Mouse (Mus musculus): ENCODE data around the gene Lztfl1. TPM values are rescaled to one million over a fixed set of nuclear protein-coding genes. Genes with fewer than 3 reads are reported as not detected.

The Lztfl1 gene
- total RNA-seq (2021) (10 to 100 TPM; 38.7 to 39.9 TPM), polyA plus RNA-seq (2012; rRNA removed) (5.6 and 12.5 TPM in 2 replicates)
- long read RNA-seq, full-length matches to known transcripts, result 35 of 43 reads
- long read RNA-seq, partial matches to known transcripts, result 5 of 43 reads
- long read RNA-seq, other reads (novel, unspliced or antisense), result 3 of 43 reads

DNA sequence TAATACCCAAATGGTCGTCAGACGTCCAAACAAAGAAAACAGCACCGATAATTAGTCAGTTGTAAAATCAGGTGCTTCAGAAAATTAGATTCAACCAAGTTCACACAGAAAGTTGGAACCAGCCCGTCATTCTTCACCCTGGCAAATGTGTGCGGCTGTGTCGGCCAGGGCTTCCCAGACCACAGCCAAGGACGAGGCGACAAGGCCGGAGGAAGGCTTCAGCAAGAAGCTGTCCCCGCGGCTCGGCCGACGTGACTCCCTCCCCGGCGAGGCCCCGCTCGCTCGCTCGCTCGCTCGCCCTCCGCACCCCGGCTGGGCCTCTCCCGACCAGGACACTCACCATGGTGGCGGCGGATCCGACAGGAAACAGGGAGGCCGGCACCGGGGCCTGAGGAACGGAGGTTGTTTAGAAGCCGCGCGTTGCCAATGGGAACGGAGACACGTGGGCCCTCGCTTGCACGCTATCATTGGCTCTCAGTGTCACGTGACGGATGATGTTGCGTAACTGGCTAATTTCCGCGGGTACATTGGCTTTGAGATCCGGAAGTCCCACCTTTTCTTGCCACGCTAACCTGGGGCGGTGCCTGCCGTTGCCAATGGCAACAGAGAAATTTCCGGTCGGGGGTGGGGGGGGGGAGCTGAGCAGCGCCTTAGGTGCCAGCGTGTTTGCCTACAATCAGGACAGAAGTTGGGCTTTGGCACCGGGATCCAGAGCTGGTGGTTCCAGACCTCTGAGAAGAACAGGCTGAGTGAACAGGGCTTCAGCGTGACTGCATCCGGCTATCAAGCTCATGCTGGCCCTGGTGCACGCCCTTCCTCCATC lies at the start of gene Lztfl1:
Lztfl1 (minus strand) TSS at position 512 of the 823 bp plus-strand sequence.
- peak; percentile 39; the same call in 1 of the 2 replicates for TF ChIP-seq POLR2A (IDR thresholded peaks at IDR 0.05; ENCODE audit: insufficient read depth, low read depth, low read length)
- TF ChIP-seq EP300 (IDR thresholded peaks at IDR 0.05; ENCODE audit: insufficient read depth, low read depth, low read length), result peak; percentile 78
- TF ChIP-seq CTCF (IDR thresholded peaks at IDR 0.05), result no peak
- intact Hi-C loops (cut with DNase I), result loop anchor here (2.0 kb wide), 1 partner anchor 133 kb away; the partner anchor contains the start of gene Fyco1
- under 1% methylated on average over 55 of the region's 55 CpGs for WGBS

DNA sequence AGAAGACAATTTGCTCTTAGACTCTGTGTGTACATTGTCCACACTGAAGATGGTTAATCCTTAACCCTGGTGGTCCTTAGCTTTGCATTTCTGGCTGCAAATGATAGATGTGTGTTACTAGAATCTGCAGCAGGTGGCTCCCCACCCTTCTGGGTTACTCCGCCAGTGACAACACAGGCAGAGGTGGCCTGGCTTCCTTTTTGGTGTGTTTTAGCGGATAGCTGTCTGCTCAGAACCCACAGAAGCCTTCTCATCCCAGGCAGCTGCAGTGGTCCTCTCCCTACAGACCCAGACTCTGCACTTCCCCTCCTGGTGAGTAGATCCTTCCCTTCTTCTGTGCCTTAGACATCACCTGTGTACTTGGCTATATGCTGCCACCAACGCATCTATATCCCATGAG lies 49.5 kb upstream of the Lztfl1 start:
- 81% methylated on average over 3 of the region's 3 CpGs for WGBS
- Histone ChIP-seq H3K36me3 (ENCODE audit: control insufficient read depth, insufficient read depth, low read length) (no peaks in the 10 kb centered on the region), H3K4me1 (ENCODE audit: control insufficient read depth, insufficient read depth, low read length) (peaks cover 1% of the 10 kb centered on the region), H3K27me3 (ENCODE audit: control insufficient read depth, insufficient read depth, low read length) (no peaks in the 10 kb centered on the region), H3K79me2 (replicated peaks; ENCODE audit: control insufficient read depth, insufficient read depth, low read length) (no peaks in the 10 kb centered on the region), H3K27ac (no peak overlapping the region), H3K9ac (ENCODE audit: low read depth, low read length) (no peak overlapping the region), H3K4me3 (no peak overlapping the region)
- no peak for DNase-seq
- intact Hi-C loops (cut with DNase I), result no loop called here
- TF ChIP-seq POLR2A (IDR thresholded peaks at IDR 0.05; ENCODE audit: insufficient read depth, low read depth, low read length) (no peak), EP300 (IDR thresholded peaks at IDR 0.05; ENCODE audit: insufficient read depth, low read depth, low read length) (no peak), CTCF (IDR thresholded peaks at IDR 0.05) (no peak)

More for the DNA sequence above, at the start of gene Lztfl1:
- DNase-seq, result peak; percentile 92 to 96
- Histone ChIP-seq H3K4me3 (peak within 1 kb of the TSS; percentile 76), H3K9ac (ENCODE audit: low read depth, low read length) (peak within 1 kb of the TSS; percentile 93), H3K36me3 (ENCODE audit: control insufficient read depth, insufficient read depth, low read length) (peaks cover 2% of the 10 kb centered on the region; the same call in 1 of the 2 replicates), H3K27me3 (ENCODE audit: control insufficient read depth, insufficient read depth, low read length) (0 out of 2 replicates have a peak, but pooled peaks cover 1% of the 10 kb centered on the region), H3K4me1 (ENCODE audit: control insufficient read depth, insufficient read depth, low read length) (peaks cover 4% of the 10 kb centered on the region), H3K79me2 (replicated peaks; ENCODE audit: control insufficient read depth, insufficient read depth, low read length) (peaks cover 4% of the 10 kb centered on the region; the same call in 1 of the 2 replicates), H3K27ac (peak within 1 kb of the TSS; percentile 76)

DNA sequence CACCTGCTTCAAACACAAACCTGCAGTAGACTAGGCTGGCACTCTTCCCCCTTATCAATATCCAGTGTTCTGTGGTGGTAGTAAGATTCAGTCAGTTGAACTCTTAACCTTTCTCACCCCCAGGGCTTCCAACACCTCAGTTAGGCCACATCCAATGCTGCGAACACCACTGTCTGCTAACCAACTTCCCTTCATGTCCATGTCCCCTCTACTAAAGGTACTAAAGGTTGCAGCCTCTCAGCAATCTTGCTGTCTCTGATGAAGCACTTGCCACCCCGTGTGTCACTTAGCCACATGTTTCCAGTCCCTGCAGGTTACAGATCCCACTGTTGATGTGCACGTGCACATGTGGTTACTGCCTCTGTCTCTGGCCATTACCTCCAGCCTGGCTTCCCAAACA lies 46.3 kb upstream of the Lztfl1 start:
- no peaks in the 10 kb centered on the region for H3K79me2 ChIP-seq (replicated peaks; ENCODE audit: control insufficient read depth, insufficient read depth, low read length)
- H3K36me3 ChIP-seq (ENCODE audit: control insufficient read depth, insufficient read depth, low read length), result no peaks in the 10 kb centered on the region
- 76% methylated on average over 3 of the region's 3 CpGs for WGBS
- no peak for DNase-seq
- no peak for TF ChIP-seq CTCF (IDR thresholded peaks at IDR 0.05)
- TF ChIP-seq EP300 (IDR thresholded peaks at IDR 0.05; ENCODE audit: insufficient read depth, low read depth, low read length), result no peak
- no peak for TF ChIP-seq POLR2A (IDR thresholded peaks at IDR 0.05; ENCODE audit: insufficient read depth, low read depth, low read length)
- no peaks in the 10 kb centered on the region; the same call in 1 of the 2 replicates for H3K4me1 ChIP-seq (ENCODE audit: control insufficient read depth, insufficient read depth, low read length)
- H3K9ac ChIP-seq (ENCODE audit: low read depth, low read length), result no peak overlapping the region
- no peaks in the 10 kb centered on the region for H3K27me3 ChIP-seq (ENCODE audit: control insufficient read depth, insufficient read depth, low read length)
- H3K27ac ChIP-seq, result no peak overlapping the region
- intact Hi-C loops (cut with DNase I), result no loop called here
- H3K4me3 ChIP-seq, result no peak overlapping the region

DNA sequence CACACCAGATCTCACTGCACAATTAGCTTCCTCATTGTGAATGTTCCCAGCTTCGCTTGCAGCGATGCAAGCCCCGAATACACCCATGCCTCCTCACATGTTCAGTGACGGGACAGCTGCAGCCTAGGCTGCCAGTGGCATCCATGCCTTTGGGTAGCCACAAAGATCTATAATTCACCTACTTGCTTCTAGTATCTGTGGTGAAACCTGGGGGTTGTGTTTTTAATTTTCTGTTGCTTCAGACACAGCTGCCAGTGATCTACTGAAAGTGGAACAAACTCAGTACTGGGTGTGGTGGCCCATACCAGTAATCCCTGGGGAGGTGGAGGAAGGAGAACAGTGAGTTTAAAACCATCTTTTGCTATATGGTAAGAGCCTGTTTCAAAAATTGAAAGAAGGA lies 45.4 kb upstream of the Lztfl1 start:
- H3K27ac ChIP-seq, result peak overlapping the region; percentile 3; the same call in 1 of the 2 replicates
- no peaks in the 10 kb centered on the region for H3K36me3 ChIP-seq (ENCODE audit: control insufficient read depth, insufficient read depth, low read length)
- 77% methylated on average over 4 of the region's 4 CpGs for WGBS
- intact Hi-C loops (cut with DNase I), result no loop called here
- no peaks in the 10 kb centered on the region; the same call in 1 of the 2 replicates for H3K4me1 ChIP-seq (ENCODE audit: control insufficient read depth, insufficient read depth, low read length)
- peak; percentile 21 to 35 for DNase-seq
- TF ChIP-seq POLR2A (IDR thresholded peaks at IDR 0.05; ENCODE audit: insufficient read depth, low read depth, low read length) (no peak), EP300 (IDR thresholded peaks at IDR 0.05; ENCODE audit: insufficient read depth, low read depth, low read length) (no peak), CTCF (IDR thresholded peaks at IDR 0.05) (no peak)
- no peaks in the 10 kb centered on the region for H3K27me3 ChIP-seq (ENCODE audit: control insufficient read depth, insufficient read depth, low read length)
- H3K9ac ChIP-seq (ENCODE audit: low read depth, low read length), result no peak overlapping the region
- no peak overlapping the region for H3K4me3 ChIP-seq
- no peaks in the 10 kb centered on the region for H3K79me2 ChIP-seq (replicated peaks; ENCODE audit: control insufficient read depth, insufficient read depth, low read length)

DNA sequence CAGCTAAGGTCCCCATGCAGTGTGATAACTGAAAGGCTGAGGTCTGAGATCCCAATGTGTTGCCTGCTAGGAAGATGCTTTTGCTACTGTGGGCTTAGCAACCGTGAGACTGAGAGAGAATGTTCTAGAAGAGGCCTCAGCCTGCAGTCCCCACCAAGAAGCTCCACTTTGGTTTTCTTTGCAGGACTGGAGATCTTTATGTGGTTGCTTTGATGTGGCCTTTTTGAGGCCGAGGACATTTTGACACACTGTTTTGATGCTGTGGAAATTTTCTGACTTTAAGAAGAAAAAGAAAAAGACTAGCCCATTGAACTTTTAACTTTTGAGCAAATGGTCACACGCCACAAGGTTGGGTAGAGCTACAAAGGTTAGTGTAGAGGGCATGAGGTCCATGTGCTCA lies 43.3 kb upstream of the Lztfl1 start:
- Histone ChIP-seq H3K27me3 (ENCODE audit: control insufficient read depth, insufficient read depth, low read length) (no peaks in the 10 kb centered on the region), H3K9ac (ENCODE audit: low read depth, low read length) (no peak overlapping the region), H3K4me3 (no peak overlapping the region), H3K4me1 (ENCODE audit: control insufficient read depth, insufficient read depth, low read length) (no peaks in the 10 kb centered on the region; the same call in 1 of the 2 replicates), H3K36me3 (ENCODE audit: control insufficient read depth, insufficient read depth, low read length) (no peaks in the 10 kb centered on the region), H3K27ac (no peak overlapping the region), H3K79me2 (replicated peaks; ENCODE audit: control insufficient read depth, insufficient read depth, low read length) (no peaks in the 10 kb centered on the region)
- WGBS, result 89% methylated on average over 3 of the region's 3 CpGs
- DNase-seq, result no peak
- intact Hi-C loops (cut with DNase I), result no loop called here
- TF ChIP-seq CTCF (IDR thresholded peaks at IDR 0.05) (no peak), POLR2A (IDR thresholded peaks at IDR 0.05; ENCODE audit: insufficient read depth, low read depth, low read length) (no peak), EP300 (IDR thresholded peaks at IDR 0.05; ENCODE audit: insufficient read depth, low read depth, low read length) (no peak)

Data from heart, adult 2 months (tissue).